Mouse (Mus musculus) midbrain, embryonic 11.5 days (tissue): ENCODE data around the gene Nav3. TPM values are rescaled to one million over a fixed set of nuclear protein-coding genes. Genes with fewer than 3 reads are reported as not detected.
A peak's percentile ranks its signal among the peaks of the same experiment; 100 is the strongest.
"Not testable (repeated sequence)": the region's sequence is repeated elsewhere in the genome, so short reads cannot be mapped to it uniquely, and the experiment has no call there.

Source experiments
- ATAC-seq: fragments of 200-750 bp; cut with Nextera tagmentation; 2 replicates; pipeline ENCODE4 v1.8.0; 2017; ENCODE audit warnings: moderate TSS enrichment, moderate library complexity; ENCODE audit not compliant: low FRiP score
- DNase-seq: peaks from one replicate; pipeline ENCODE4 v3.0.0; 2015; ENCODE audit warnings: low spot score; ENCODE audit errors: missing footprints
- H3K27ac ChIP-seq: fragments of 300-500 bp; sonication (generic); 2 replicates; pipeline ENCODE4 v1.5.1; 2014; ENCODE audit warnings: low read depth, low read length
- H3K27me3 ChIP-seq: fragments of 300-500 bp; sonication (generic); 2 replicates; pipeline ENCODE4 v1.6.1; 2014; ENCODE audit warnings: mild to moderate bottlenecking, low read length, moderate library complexity, mixed read lengths; ENCODE audit not compliant: control insufficient read depth, insufficient read depth
- H3K36me3 ChIP-seq: fragments of 300-500 bp; sonication (generic); 2 replicates; pipeline ENCODE4 v1.6.1; 2014; ENCODE audit warnings: mild to moderate bottlenecking, low read length, moderate library complexity, mixed read lengths; ENCODE audit not compliant: control insufficient read depth, insufficient read depth
- H3K4me1 ChIP-seq: fragments of 300-500 bp; sonication (generic); 2 replicates; pipeline ENCODE4 v1.6.1; 2014; ENCODE audit warnings: low read length; ENCODE audit not compliant: control insufficient read depth, insufficient read depth
- H3K4me2 ChIP-seq: fragments of 300-500 bp; sonication (generic); 2 replicates; pipeline ENCODE4 v1.6.1; 2014; ENCODE audit warnings: mild to moderate bottlenecking, moderate library complexity
- H3K4me3 ChIP-seq: fragments of 300-500 bp; sonication (generic); 2 replicates; pipeline ENCODE4 v1.5.1; 2014; ENCODE audit warnings: low read depth, low read length
- H3K9ac ChIP-seq: fragments of 300-500 bp; sonication (generic); 2 replicates; pipeline ENCODE4 v1.6.1; 2014; ENCODE audit warnings: low read length
- H3K9me3 ChIP-seq: fragments of 300-500 bp; sonication (generic); 2 replicates; pipeline ENCODE4 v1.6.1; 2016; ENCODE audit warnings: low read length; ENCODE audit not compliant: control insufficient read depth
- WGBS: fragments of 180-500 bp; shearing (Covaris S2); extraction: QIAGEN DNeasy Blood & Tissue Kit; methylation state at CpG from one replicate; pipeline ENCODE4 v1.1.7; 2014; 5-methylcytosine and 5-hydroxymethylcytosine counted together
- polyA plus RNA-seq: library from polyadenylated mRNA; unstranded; fragments of >200 nt; fragmentation: Nextera tagmentation; extraction: Ambion mirVana; gene quantifications from 2 replicates; pipeline ENCODE4 v1.2.1, GENCODE M21; 2014

Nav3 gene
- polyA plus RNA-seq, 1 experiment from 2014 or later: 7.9 TPM

GRCm38 (mm10) chr10:110019266-110019866, 436.6 kb downstream of the Nav3 start:
- DNase-seq: no peak
- H3K4me3 ChIP-seq: no peak overlapping the region
- no peaks in the 10 kb centered on the region for H3K9me3 ChIP-seq
- no peak overlapping the region for H3K9ac ChIP-seq
- no peaks in the 10 kb centered on the region for H3K4me1 ChIP-seq
- no peak overlapping the region for H3K27ac ChIP-seq
- no peak for ATAC-seq
- H3K36me3 ChIP-seq: no peaks in the 10 kb centered on the region
- WGBS: 66% methylated on average over 4 of the region's 4 CpGs
- H3K27me3 ChIP-seq: no peaks in the 10 kb centered on the region
- no peak overlapping the region for H3K4me2 ChIP-seq

GRCm38 (mm10) chr10:110001328-110001727, 454.7 kb downstream of the Nav3 start:
- 0 out of 2 replicates have a peak overlapping the region, but pooled peaks have one; percentile 2 for H3K27ac ChIP-seq
- DNase-seq, H3K9me3 ChIP-seq, H3K4me2 ChIP-seq, H3K9ac ChIP-seq, H3K4me3 ChIP-seq, H3K27me3 ChIP-seq, H3K4me1 ChIP-seq, H3K36me3 ChIP-seq: not testable (repeated sequence)
- 74% methylated on average over 5 of the region's 5 CpGs for WGBS
- peak; percentile 29; the same call in 1 of the 2 replicates for ATAC-seq

- no peak for DNase-seq
- 30% methylated on average over 3 of the region's 3 CpGs for WGBS
- no peak overlapping the region for H3K4me3 ChIP-seq
- no peaks in the 10 kb centered on the region for H3K27me3 ChIP-seq
- no peaks in the 10 kb centered on the region for H3K9me3 ChIP-seq
- H3K4me1 ChIP-seq: peaks cover 6% of the 10 kb centered on the region; the same call in 1 of the 2 replicates
- no peaks in the 10 kb centered on the region for H3K36me3 ChIP-seq
- ATAC-seq: peak; percentile 87
- no peak overlapping the region for H3K9ac ChIP-seq
- H3K27ac ChIP-seq: peak overlapping the region; percentile 2; the same call in 1 of the 2 replicates
- no peak overlapping the region for H3K4me2 ChIP-seq
Measured at GRCm38 (mm10) chr10:110000755-110001247, 455.2 kb downstream of the Nav3 start.

- no peaks in the 10 kb centered on the region for H3K27me3 ChIP-seq
- no peak overlapping the region for H3K4me3 ChIP-seq
- WGBS: 41% methylated on average over 10 of the region's 10 CpGs
- no peaks in the 10 kb centered on the region for H3K36me3 ChIP-seq
- H3K9me3 ChIP-seq: no peaks in the 10 kb centered on the region
- DNase-seq: peak; percentile 89
- H3K27ac ChIP-seq: no peak overlapping the region
- no peak overlapping the region for H3K9ac ChIP-seq
- ATAC-seq: peak; percentile 41; the same call in 1 of the 2 replicates
- no peak overlapping the region for H3K4me2 ChIP-seq
- peaks cover 6% of the 10 kb centered on the region; the same call in 1 of the 2 replicates for H3K4me1 ChIP-seq
Measured at GRCm38 (mm10) chr10:109999904-110000303, 456.1 kb downstream of the Nav3 start.

- H3K4me1 ChIP-seq: no peaks in the 10 kb centered on the region
Measured at GRCm38 (mm10) chr10:109994302-109994701, 461.7 kb downstream of the Nav3 start.

GRCm38 (mm10) chr10:109985824-109986485, 470.0 kb downstream of the Nav3 start:
- ATAC-seq (no peak), DNase-seq (no peak)
- Histone ChIP-seq H3K27ac (no peak overlapping the region), H3K9me3 (no peaks in the 10 kb centered on the region), H3K9ac (no peak overlapping the region), H3K4me3 (no peak overlapping the region), H3K27me3 (no peaks in the 10 kb centered on the region), H3K36me3 (no peaks in the 10 kb centered on the region), H3K4me2 (no peak overlapping the region), H3K4me1 (no peaks in the 10 kb centered on the region)
- 84% methylated on average over 8 of the region's 8 CpGs for WGBS

More at GRCm38 (mm10) chr10:109994302-109994701, 461.7 kb downstream of the Nav3 start:
- H3K27me3 ChIP-seq: no peaks in the 10 kb centered on the region
- H3K27ac ChIP-seq: no peak overlapping the region
- H3K4me2 ChIP-seq: no peak overlapping the region
- H3K9ac ChIP-seq: no peak overlapping the region
- ATAC-seq (no peak), DNase-seq (no peak)
- WGBS: 74% methylated on average over 5 of the region's 5 CpGs
- H3K4me3 ChIP-seq: no peak overlapping the region
- no peaks in the 10 kb centered on the region for H3K36me3 ChIP-seq
- H3K9me3 ChIP-seq: no peaks in the 10 kb centered on the region

- Histone ChIP-seq H3K4me3 (no peak overlapping the region), H3K9ac (no peak overlapping the region), H3K36me3 (no peaks in the 10 kb centered on the region), H3K4me1 (no peaks in the 10 kb centered on the region), H3K4me2 (no peak overlapping the region), H3K9me3 (no peaks in the 10 kb centered on the region), H3K27me3 (no peaks in the 10 kb centered on the region), H3K27ac (no peak overlapping the region)
- WGBS: 90% methylated on average over 8 of the region's 8 CpGs
- DNase-seq (no peak), ATAC-seq (no peak)
Measured at GRCm38 (mm10) chr10:109976351-109976750, 479.7 kb downstream of the Nav3 start.

GRCm38 (mm10) chr10:109974177-109974576, 481.8 kb downstream of the Nav3 start:
- Histone ChIP-seq H3K27ac (no peak overlapping the region), H3K4me3 (no peak overlapping the region), H3K27me3 (no peaks in the 10 kb centered on the region), H3K4me1 (no peaks in the 10 kb centered on the region), H3K36me3 (no peaks in the 10 kb centered on the region), H3K9me3 (no peaks in the 10 kb centered on the region), H3K4me2 (no peak overlapping the region), H3K9ac (no peak overlapping the region)
- no peak for DNase-seq
- ATAC-seq: no peak
- 83% methylated on average over 4 of the region's 4 CpGs for WGBS

- no peak for ATAC-seq
- 87% methylated on average over 3 of the region's 3 CpGs for WGBS
- Histone ChIP-seq H3K27me3 (no peaks in the 10 kb centered on the region), H3K36me3 (no peaks in the 10 kb centered on the region), H3K27ac (no peak overlapping the region), H3K9me3 (no peaks in the 10 kb centered on the region), H3K9ac (no peak overlapping the region), H3K4me3 (no peak overlapping the region), H3K4me2 (no peak overlapping the region), H3K4me1 (no peaks in the 10 kb centered on the region)
- DNase-seq: no peak
Measured at GRCm38 (mm10) chr10:109973483-109973882, 482.5 kb downstream of the Nav3 start.
